Mouse (Mus musculus) right cerebral cortex, postnatal 10 days (tissue): ENCODE data around the gene Psmd9.

Experiments used
- DNase-seq, 2 experiments: peaks; one replicate each; pipeline ENCODE4 v3.0.0; 2021; ENCODE audit warnings: low spot score in 2 of 2

Gene Psmd9

DNA sequence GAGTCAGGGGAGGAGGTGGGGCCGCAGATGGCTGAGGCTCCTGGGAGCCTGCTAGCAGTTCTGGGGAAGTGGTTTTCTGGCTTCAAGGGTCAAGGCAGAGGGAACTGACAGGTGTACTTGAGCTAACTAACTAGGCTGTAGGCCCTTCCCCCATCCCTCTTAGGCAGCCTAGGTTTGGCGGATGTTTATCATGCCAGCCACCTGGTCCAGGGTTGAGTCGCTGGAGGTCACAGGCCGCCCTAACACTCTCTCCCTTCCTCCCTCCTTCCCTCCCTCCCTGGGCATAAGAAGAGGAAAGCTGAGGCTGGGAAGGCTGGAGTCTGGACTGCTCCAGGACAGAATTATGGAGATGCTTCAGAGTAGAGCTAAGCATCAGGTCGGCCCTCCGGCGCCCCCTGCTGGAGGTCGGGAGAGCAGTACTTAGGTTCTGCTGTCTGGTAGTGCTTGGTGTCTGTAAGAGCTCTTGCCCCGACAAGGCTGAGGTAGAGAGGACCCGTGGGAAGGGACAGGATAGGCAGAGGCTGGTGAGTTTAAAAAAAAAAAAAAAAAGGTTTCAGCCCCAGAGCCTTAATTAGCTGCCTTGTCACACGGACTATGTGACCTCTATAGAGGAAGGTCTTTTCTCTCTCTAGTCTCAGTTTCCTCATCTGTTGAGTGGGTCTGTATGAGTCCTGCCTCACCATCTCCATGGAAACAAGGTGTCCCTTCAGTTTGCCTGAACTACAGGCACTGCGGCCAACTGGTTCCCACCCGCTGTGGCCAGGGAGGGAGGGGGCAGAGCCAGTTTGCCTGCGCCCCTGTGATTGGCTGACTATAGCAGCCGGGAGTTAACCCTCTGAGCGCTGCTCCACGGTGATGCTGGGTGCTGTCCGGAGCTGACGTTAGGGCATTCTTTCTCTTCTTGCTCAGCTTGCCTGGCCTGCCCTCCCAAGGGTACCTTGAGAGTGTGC is 19.5 kb upstream of the Psmd9 start:
- peak; percentile 92 to 94 for DNase-seq

DNA sequence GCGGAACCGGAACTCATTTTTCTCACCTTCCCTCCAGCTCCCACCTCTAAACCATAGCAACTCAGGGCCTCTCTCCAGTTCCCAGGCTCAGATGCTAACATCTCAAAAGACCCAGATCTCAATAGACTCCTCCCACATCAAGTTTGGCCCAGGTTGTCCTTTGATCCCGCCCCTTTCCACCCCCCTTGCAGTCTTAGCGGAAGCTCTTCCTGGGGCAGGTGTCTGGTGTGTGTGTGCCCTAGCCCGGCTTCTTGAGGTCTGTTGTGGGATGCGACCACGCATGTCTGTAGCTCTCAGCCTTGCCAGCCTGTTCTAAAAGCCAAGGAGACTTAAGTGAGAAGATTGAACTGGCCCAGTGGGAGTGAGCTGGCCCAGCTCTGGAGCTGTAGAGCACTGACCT is 18.6 kb upstream of the Psmd9 start:
- DNase-seq: no peak

DNA sequence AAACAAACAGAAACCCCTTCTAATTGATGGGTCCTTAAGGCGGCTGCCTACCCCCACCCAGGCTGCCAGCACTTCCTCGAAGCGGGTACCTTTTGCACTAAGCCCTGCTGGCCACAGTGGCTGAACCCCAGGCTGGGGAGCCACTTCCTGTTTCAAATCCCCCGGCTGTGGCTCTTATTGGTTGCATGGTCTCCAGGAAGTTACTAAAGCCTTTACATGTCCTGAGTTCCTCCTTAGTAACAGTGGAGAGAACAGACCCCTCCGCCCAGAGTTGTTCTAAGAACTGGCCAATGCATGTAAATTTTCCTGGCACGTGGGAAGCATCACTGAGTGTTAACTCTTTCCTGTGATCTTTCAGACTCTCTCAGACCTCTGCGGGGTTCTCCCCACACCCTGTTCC is 18.1 kb upstream of the Psmd9 start:
- DNase-seq: peak; percentile 63 to 65

- no peak for DNase-seq
These were observed 17.4 kb upstream of the Psmd9 start for GRCm38 (mm10) chr5:123151707-123152362.

DNA sequence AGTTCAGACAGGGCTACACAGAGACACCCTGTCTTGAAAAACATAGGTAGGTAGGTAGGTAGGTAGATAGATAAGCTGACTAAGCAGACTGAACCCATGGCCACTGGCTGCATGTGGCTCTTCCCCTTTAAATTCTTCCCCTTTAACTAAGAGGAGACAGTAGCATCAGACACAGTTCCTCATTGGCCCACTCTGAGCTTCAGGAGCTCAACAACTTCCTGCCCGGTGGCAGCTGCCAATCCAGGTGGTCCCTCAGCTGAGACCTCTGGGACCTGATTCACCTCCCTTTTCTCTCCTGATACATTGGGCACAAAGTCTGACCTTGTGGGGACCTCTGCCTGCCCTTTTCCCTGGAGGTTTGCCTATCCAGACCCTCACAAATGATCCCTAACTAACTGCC is 16.3 kb upstream of the Psmd9 start:
- no peak for DNase-seq

DNA sequence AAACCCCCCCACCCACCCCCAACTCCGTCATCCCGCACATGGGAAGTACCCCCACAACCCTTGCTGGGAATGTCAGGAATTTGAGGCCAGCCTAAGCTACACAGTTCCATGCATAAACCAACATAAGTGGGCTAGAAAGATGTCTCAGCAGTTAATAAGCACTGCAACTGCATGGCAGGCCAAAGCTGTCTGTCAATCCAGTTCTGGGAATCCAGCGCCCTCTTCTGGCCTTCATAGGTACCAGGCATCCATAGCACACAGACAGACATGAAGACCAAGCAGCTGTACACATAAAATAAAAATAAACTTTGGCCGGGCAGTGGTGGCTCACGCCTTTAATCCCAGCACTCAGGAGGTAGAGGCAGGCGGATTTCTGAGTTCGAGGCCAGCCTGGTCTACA is 13.8 kb upstream of the Psmd9 start:
- DNase-seq: peak; percentile 74 to 77

GRCm38 (mm10) chr5:123156763-123157162 is 12.4 kb upstream of the Psmd9 start:
- no peak for DNase-seq

- no peak for DNase-seq
These were observed 11.2 kb upstream of the Psmd9 start for GRCm38 (mm10) chr5:123157972-123158371.

GRCm38 (mm10) chr5:123159446-123159845 is 9.8 kb upstream of the Psmd9 start:
- no peak for DNase-seq

DNA sequence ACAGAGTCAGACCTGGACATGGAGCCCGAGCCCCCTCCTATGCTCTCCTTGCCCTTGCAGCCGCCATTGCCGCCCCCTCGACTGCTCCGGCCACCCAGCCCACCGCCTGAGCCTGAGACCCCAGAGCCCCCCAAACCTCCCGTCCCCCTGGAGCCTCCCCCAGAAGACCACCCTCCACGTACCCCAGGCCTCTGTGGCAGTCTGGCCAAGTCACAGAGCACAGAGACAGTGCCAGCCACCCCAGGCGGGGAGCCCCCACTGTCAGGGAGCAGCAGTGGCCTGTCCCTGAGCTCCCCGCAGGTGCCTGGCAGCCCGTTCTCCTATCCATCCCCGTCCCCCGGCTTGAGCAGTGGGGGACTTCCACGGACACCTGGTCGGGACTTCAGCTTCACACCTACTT is 9.3 kb upstream of the Psmd9 start:
- DNase-seq: no peak

- DNase-seq: no peak
These were observed 8.9 kb upstream of the Psmd9 start for GRCm38 (mm10) chr5:123160341-123160740.

DNA sequence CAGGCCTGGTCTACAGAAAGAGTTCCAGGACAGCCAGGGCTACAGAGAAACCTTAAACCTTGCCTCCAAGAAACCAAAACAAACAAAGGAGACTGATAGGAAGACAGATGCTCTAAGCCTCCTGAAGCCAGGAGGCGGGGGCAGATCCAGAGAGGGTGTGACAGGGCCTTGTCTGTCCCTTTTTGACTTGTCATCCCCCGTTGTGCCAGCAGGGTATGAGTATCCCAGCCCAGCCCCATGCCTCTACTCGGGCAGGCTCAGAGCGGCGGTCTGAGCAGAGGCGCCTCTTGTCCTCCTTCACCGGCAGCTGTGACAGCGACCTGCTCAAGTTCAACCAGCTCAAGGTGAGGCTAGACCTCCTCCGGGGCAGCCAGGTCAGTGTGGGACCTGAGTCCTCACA is 6.3 kb upstream of the Psmd9 start:
- DNase-seq: no peak

GRCm38 (mm10) chr5:123166437-123166836 is 2.8 kb upstream of the Psmd9 start:
- DNase-seq: no peak

DNA sequence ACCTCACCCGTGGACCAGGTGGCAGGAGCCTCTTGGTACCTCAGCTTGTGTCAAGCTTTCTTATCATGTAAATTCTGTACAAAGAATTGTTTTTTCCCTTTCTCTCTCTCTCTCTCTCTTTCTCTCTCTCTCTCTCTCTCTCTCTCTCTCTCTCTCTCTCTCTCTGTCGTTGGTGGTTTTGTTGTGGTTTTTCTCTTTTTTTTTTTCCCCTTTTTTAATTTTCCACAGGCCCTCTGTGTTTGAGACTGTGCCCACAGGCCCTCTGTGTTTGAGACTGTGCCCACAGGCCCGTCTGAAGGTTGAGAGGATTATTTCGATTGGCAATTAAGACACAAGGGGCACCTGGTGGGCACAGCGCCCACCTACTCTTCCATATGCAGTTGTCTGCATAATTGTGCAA is 1.6 kb upstream of the Psmd9 start:
- no peak for DNase-seq

DNA sequence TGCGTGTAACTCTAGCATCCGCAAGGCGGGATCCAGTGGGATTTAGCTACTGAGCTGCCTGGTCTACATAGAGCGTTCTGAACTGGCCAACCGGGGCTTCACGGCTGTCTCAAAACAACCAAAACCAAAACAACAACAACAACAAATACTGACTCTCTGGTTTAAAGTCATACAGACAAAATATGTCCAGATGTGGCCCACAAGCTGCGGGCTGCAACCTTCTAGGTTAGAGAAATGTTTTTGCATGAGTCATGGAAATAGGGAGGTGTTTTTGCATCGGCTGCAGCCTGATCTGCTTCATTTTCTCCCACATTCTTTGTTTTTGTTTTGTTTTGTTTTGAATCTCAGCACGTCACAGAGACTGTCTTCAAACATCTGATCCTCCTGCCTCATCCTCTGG is 1.2 kb downstream of the Psmd9 start:
- DNase-seq: no peak

GRCm38 (mm10) chr5:123171646-123172350 is 2.6 kb downstream of the Psmd9 start:
- peak; percentile 78 to 82 for DNase-seq

- DNase-seq: no peak
These were observed 9.6 kb downstream of the Psmd9 start for GRCm38 (mm10) chr5:123178792-123179191.

DNA sequence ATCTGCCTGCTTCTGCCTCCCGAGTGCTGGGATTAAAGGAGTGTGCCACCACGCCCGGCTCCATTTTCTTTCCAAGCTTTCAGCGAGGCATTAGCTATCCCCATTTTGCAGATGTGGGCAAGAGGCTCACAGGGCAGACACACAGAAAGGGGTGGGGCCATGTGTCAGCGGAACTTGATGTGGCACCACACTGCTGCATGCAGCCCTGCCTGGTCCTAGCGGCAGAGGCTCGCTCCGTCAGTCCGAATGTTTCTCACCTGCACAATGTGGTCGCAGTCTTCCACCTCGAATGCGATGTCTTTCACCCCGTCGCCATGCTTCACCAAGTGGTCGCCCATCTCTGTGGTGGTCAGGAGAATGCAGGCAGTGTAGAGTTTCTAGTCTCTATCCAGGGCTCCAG is 11.2 kb downstream of the Psmd9 start:
- no peak for DNase-seq

DNA sequence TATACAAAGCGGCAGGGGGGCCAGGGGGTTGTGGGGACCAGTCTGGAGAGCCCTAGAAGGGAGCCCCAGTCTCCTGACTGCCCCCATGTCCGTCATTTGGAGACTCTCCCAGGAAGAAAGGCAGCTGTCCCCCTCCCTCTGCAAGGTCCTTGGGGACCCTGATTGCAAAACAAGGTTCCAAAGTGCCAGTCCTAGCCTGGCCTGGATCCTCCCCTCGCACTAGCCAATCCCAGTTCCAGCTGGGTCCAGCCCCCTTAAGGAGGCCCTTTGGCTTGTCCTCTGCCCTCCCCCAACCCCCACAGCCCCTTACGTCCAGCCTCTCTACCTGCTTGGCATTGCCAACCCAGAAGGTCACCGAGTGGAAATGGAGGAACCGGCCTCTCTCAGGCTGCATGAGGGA is 12.3 kb downstream of the Psmd9 start:
- no peak for DNase-seq

- no peak for DNase-seq
These were observed 13.4 kb downstream of the Psmd9 start, which contains the start of gene Hpd for GRCm38 (mm10) chr5:123182651-123183050. TSS of gene Hpd (minus strand) at chr5:123182727.

DNA sequence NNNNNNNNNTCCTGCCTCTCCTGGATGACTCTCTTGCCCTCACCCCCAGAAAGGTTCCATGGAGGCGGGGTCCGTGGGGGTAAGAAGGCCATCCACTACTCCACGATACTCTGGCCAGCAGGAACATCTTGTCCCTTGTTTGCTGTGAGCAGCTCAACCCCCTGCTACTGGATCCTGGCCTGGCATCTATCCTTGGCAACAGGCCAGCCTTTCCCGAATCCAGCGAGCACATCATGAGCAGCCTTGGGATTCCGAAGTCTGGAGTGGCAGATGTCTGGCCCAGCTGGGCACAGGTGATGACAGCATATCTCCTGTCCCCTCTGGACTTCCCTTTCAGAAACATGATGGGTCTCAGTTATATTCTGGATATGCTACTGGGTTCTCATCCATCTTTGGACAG is 16.8 kb downstream of the Psmd9 start:
- no peak for DNase-seq

GRCm38 (mm10) chr5:123187306-123187705 is 18.1 kb downstream of the Psmd9 start:
- DNase-seq: no peak
